Comparison of ENCODE assay signal across 8 mouse cellular contexts in genomic region chr2:35662001-35662491, GRCm38 (mm10).
DNase-seq lines count a peak whose midpoint lies in the region; ATAC-seq and TF ChIP-seq lines count a peak whose summit lies in the region.

No protein-coding gene starts in this region.

- TF ChIP-seq CTCF in heart, postnatal 0 days (IDR thresholded peaks at IDR 0.05; ENCODE audit: low read depth): no peak
- TF ChIP-seq CTCF in left cerebral cortex, adult 2 months (IDR thresholded peaks at IDR 0.05): no peak
- no peak for TF ChIP-seq CTCF in stomach, postnatal 0 days (IDR thresholded peaks at IDR 0.05; ENCODE audit: low read depth)

- peak overlapping the region; percentile 83 for H3K4me2 ChIP-seq in heart, postnatal 0 days (ENCODE audit: low read depth, low read length)
- peak overlapping the region; percentile 95 for H3K4me2 ChIP-seq in stomach, postnatal 0 days (replicated peaks; ENCODE audit: low read depth)

- peaks cover 4% of the 10 kb centered on the region; the same call in 1 of the 2 replicates for H3K36me3 ChIP-seq in heart, postnatal 0 days (replicated peaks; ENCODE audit: control insufficient read depth, insufficient read depth, low read length)
- H3K36me3 ChIP-seq in megakaryocyte, embryonic 14.5 days (replicated peaks; ENCODE audit: low read length): no peaks in the 10 kb centered on the region
- no peaks in the 10 kb centered on the region for H3K36me3 ChIP-seq in stomach, postnatal 0 days (ENCODE audit: control insufficient read depth, insufficient read depth, low read length)

- peak overlapping the region; percentile 69 for H3K9ac ChIP-seq in heart, postnatal 0 days (replicated peaks; ENCODE audit: low read depth, low read length)
- peak overlapping the region; percentile 90 for H3K9ac ChIP-seq in stomach, postnatal 0 days (ENCODE audit: low read length)

- no peaks in the 10 kb centered on the region for H3K27me3 ChIP-seq in heart, postnatal 0 days (ENCODE audit: control insufficient read depth, insufficient read depth, low read length)
- peaks cover 86% of the 10 kb centered on the region for H3K27me3 ChIP-seq in megakaryocyte, embryonic 14.5 days (replicated peaks)
- H3K27me3 ChIP-seq in stomach, postnatal 0 days (ENCODE audit: control insufficient read depth, insufficient read depth, low read length): no peaks in the 10 kb centered on the region

- H3K4me1 ChIP-seq in heart, postnatal 0 days (ENCODE audit: control insufficient read depth, insufficient read depth): peaks cover 34% of the 10 kb centered on the region
- peaks cover 59% of the 10 kb centered on the region for H3K4me1 ChIP-seq in megakaryocyte, embryonic 14.5 days
- peaks cover 9% of the 10 kb centered on the region for H3K4me1 ChIP-seq in stomach, postnatal 0 days (replicated peaks; ENCODE audit: control insufficient read depth, insufficient read depth)

- DNase-seq in layer of hippocampus, postnatal 10 days (ENCODE audit: low spot score in 2 of 2): peak; percentile 51 to 59
- DNase-seq in layer of hippocampus, adult 8-10 months (ENCODE audit: low spot score in 2 of 2): no peak
- DNase-seq in brain, adult 2 months (ENCODE audit: low read depth, low spot score): peak; percentile 67
- DNase-seq in heart, postnatal 0 days (ENCODE audit: low spot score): no peak
- peak; percentile 37 to 47 for DNase-seq in left cerebral cortex, adult 2 months (ENCODE audit: extremely low spot score in 1 of 2, low spot score in 2 of 2)
- DNase-seq in stomach, postnatal 0 days (ENCODE audit: low spot score): peak; percentile 74

- peak; percentile 15; the same call in 1 of the 2 replicates for ATAC-seq in heart, postnatal 0 days (ENCODE audit: insufficient read depth, low read depth)
- peak; percentile 58 for ATAC-seq in stomach, postnatal 0 days (ENCODE audit: low FRiP score, low TSS enrichment)
- ATAC-seq in erythroid progenitor cell, adult 5-6 weeks (replicated peaks; ENCODE audit: low FRiP score, poor library complexity, severe bottlenecking): no peak

- H3K27ac ChIP-seq in heart, postnatal 0 days (ENCODE audit: low read depth): 0 out of 2 replicates have a peak overlapping the region, but pooled peaks have one; percentile 12
- H3K27ac ChIP-seq in left cerebral cortex, adult 2 months: peak overlapping the region; percentile 95
- peak overlapping the region; percentile 90 for H3K27ac ChIP-seq in stomach, postnatal 0 days (replicated peaks)

- peak overlapping the region; percentile 65 for H3K4me3 ChIP-seq in heart, postnatal 0 days (ENCODE audit: low read depth, low read length)
- peak overlapping the region; percentile 91 for H3K4me3 ChIP-seq in left cerebral cortex, adult 2 months
- H3K4me3 ChIP-seq in megakaryocyte, embryonic 14.5 days (replicated peaks): peak overlapping the region; percentile 89
- peak overlapping the region; percentile 79 for H3K4me3 ChIP-seq in stomach, postnatal 0 days (ENCODE audit: low read depth, low read length)

- H3K9me3 ChIP-seq in heart, postnatal 0 days (replicated peaks; ENCODE audit: control insufficient read depth, low read length): no peaks in the 10 kb centered on the region
- H3K9me3 ChIP-seq in megakaryocyte, embryonic 14.5 days: peaks cover 11% of the 10 kb centered on the region
- no peaks in the 10 kb centered on the region for H3K9me3 ChIP-seq in stomach, postnatal 0 days (ENCODE audit: control insufficient read depth, low read length)

- no peak for TF ChIP-seq EP300 in heart, postnatal 0 days (IDR thresholded peaks at IDR 0.05; ENCODE audit: low read depth)
- TF ChIP-seq EP300 in stomach, postnatal 0 days (optimal IDR thresholded peaks at IDR 0.05): no peak

- WGBS in heart, postnatal 0 days: 28% methylated on average over 23 of the region's 24 CpGs
- 4% methylated on average over 20 of the region's 24 CpGs for WGBS in stomach, postnatal 0 days

- intact Hi-C loops in left cerebral cortex, adult 2 months (cut with DNase I): loop anchor here (5.0 kb wide), 2 partner anchors 55 to 105 kb away; no protein-coding TSS in a partner anchor

Comparison
In these comparisons a context has a peak if more than half of its experiments do, and no peak if none do; other contexts are left out.
1. DNase-seq: peak in layer of hippocampus, postnatal 10 days (2 of 2), brain, adult 2 months (single experiment), left cerebral cortex, adult 2 months (2 of 2) and stomach, postnatal 0 days (single experiment); none in layer of hippocampus, adult 8-10 months (0 of 2) and heart, postnatal 0 days (single experiment).
2. H3K27ac ChIP-seq: peak in every context shown above with its lines; median percentile 95 in left cerebral cortex, adult 2 months; 90 in stomach, postnatal 0 days; 12 in heart, postnatal 0 days.
3. Peak in every context shown above with its lines, with median percentiles within 50 percentile points of each other: H3K4me3 ChIP-seq.